Mouse (Mus musculus) heart, adult 2 months (tissue): ENCODE measurements around the gene Myrf. TPM values are rescaled to one million over a fixed set of nuclear protein-coding genes. Genes with fewer than 3 reads are reported as not detected.

ENCODE experiments used
- DNase-seq, 2 experiments: peaks; one replicate each; pipeline ENCODE4 v3.0.0; 2021
- H3K27ac ChIP-seq: fragments of 200-600 bp; 2 replicates; pipeline ENCODE4 v1.8.1; 2022
- H3K27me3 ChIP-seq: fragments of 200-500 bp; 2 replicates; pipeline ENCODE4 v1.6.1; 2012; ENCODE audit warnings: mild to moderate bottlenecking, low read length, inconsistent platforms, mixed read lengths; ENCODE audit not compliant: control insufficient read depth, insufficient read depth
- H3K36me3 ChIP-seq: fragments of 200-500 bp; 2 replicates; pipeline ENCODE4 v1.6.1; 2012; ENCODE audit warnings: low read length, inconsistent platforms; ENCODE audit not compliant: control insufficient read depth, insufficient read depth
- H3K4me1 ChIP-seq: fragments of 200-500 bp; 2 replicates; pipeline ENCODE4 v1.6.1; 2011; ENCODE audit warnings: low read length; ENCODE audit not compliant: control insufficient read depth, insufficient read depth
- H3K4me3 ChIP-seq: fragments of 200-600 bp; 2 replicates; pipeline ENCODE4 v1.8.1; 2022
- H3K79me2 ChIP-seq: fragments of 200-500 bp; replicated peaks from 2 replicates; pipeline ENCODE4 v1.6.1; 2012; ENCODE audit warnings: mild to moderate bottlenecking, inconsistent platforms, low read length, moderate library complexity, mixed read lengths; ENCODE audit not compliant: control insufficient read depth, insufficient read depth
- H3K9ac ChIP-seq: fragments of 200-500 bp; 2 replicates; pipeline ENCODE4 v1.6.1; 2012; ENCODE audit warnings: low read depth, mild to moderate bottlenecking, control low read depth, inconsistent platforms, low read length, mixed read lengths
- CTCF ChIP-seq: fragments of 200-600 bp; IDR thresholded peaks from 2 replicates; pipeline ENCODE4 v1.8.1; 2022; ENCODE audit warnings: antibody characterized with exemption, mild to moderate bottlenecking, moderate library complexity
- EP300 ChIP-seq: fragments of 200-500 bp; IDR thresholded peaks from 2 replicates; pipeline ENCODE4 v1.6.1; 2011; ENCODE audit warnings: low read depth, low read length, control low read depth; ENCODE audit not compliant: insufficient read depth
- POLR2A ChIP-seq: fragments of 200-500 bp; IDR thresholded peaks from 2 replicates; pipeline ENCODE4 v1.6.1; 2011; ENCODE audit warnings: mild to moderate bottlenecking, low read depth, low read length, control low read depth; ENCODE audit not compliant: insufficient read depth
- WGBS: fragments of 180-500 bp; shearing (Covaris S2); methylation state at CpG from one replicate; pipeline ENCODE4 v1.1.7; 2018; 5-methylcytosine and 5-hydroxymethylcytosine counted together
- intact Hi-C: fragments of 180-260 bp; cut with DNase I; formaldehyde crosslinking; loops from one replicate; pipeline ENCODE4 v1.15.1; 2025
- polyA plus RNA-seq: library from polyadenylated mRNA; depleted of rRNA; stranded (reverse); fragments of >200 nt; gene quantifications from 2 replicates; pipeline ENCODE4 v1.2.3, GENCODE M21; 2012
- total RNA-seq, 2 experiments: library from RNA; stranded (reverse); gene quantifications; 2 replicates each; pipeline ENCODE4 v1.2.3; 2021

Gene Myrf
- total and polyA plus RNA-seq, 3 experiments, result 3.9 to 6.5 (median 4.7) TPM

DNA sequence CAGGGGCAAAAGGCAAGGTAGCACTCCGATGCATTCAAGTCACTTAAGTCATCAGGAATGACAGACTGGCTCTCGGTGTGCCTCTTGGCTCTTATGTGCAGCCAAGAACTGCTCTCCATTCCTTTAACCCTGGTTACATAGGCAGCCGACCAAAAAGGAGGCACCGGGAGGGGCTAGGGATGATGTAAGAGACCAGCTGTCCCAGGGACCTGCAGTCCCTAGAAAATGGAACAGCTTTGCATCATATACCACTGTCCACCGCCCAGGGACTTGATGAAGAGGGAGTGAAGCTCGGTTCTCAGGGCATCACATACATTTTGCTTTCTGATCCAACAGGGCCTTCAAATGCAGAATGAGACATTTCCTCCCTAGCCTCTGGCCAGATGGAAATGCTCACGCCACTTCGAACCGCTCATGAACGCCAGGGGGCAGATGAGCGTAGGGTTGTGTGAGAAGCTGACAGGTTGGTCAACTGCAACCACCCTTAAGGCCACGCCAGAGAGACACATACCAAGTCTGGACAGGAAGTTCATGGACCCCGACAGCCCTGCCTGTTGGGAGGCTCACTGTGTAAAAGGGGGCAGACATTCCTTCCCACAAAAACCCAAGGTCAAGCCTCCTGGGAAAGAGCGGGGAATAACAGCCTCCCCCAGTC, 25.8 kb upstream of the Myrf start:
- intact Hi-C loops, result loop anchor here (1.0 kb wide), 1 partner anchor 39 kb away; no protein-coding TSS in a partner anchor
- peak; percentile 86 to 87 for DNase-seq
- Histone ChIP-seq H3K4me3 (no peak overlapping the region), H3K4me1 (peaks cover 4% of the 10 kb centered on the region), H3K79me2 (no peaks in the 10 kb centered on the region), H3K27me3 (no peaks in the 10 kb centered on the region), H3K36me3 (no peaks in the 10 kb centered on the region), H3K9ac (no peak overlapping the region), H3K27ac (peak overlapping the region; percentile 80)
- TF ChIP-seq POLR2A, result no peak
- no peak; the same call in 1 of the 2 replicates for TF ChIP-seq EP300
- TF ChIP-seq CTCF, result peak; percentile 85
- 21% methylated on average over 14 of the region's 14 CpGs for WGBS

DNA sequence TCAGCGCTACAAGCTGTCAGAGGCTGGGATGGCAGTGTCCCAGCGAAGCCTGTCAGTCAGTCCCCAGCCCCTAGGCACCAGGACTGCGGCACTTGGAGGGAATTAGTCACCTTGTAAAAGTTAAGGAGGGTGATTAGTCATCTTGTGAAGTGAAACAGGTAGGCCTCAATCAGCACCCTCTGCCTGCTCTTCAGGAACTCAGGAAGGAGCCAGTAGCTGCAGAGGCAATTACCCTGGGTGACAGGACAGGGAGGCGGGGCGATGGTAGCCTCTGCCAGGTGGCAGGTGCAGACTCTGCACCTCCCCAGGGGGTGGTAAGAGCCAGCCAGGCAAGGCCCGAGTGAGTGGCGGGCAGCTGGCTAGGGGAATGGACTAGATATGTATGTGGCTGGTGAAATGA, 20.8 kb upstream of the Myrf start:
- 85% methylated on average over 7 of the region's 7 CpGs for WGBS
- no peak for TF ChIP-seq POLR2A
- no peak for TF ChIP-seq EP300
- intact Hi-C loops, result no loop called here
- H3K27ac ChIP-seq, result no peak overlapping the region
- H3K36me3 ChIP-seq, result no peaks in the 10 kb centered on the region
- H3K4me1 ChIP-seq, result peaks cover 3% of the 10 kb centered on the region; the same call in 1 of the 2 replicates
- no peaks in the 10 kb centered on the region for H3K79me2 ChIP-seq
- no peaks in the 10 kb centered on the region for H3K27me3 ChIP-seq
- no peak overlapping the region for H3K9ac ChIP-seq
- H3K4me3 ChIP-seq, result no peak overlapping the region
- DNase-seq, result no peak

- WGBS, result 20% methylated on average over 6 of the region's 6 CpGs
- H3K27me3 ChIP-seq, result no peaks in the 10 kb centered on the region
- TF ChIP-seq EP300 (peak; percentile 81), CTCF (peak; percentile 96), POLR2A (no peak)
- no peaks in the 10 kb centered on the region for H3K36me3 ChIP-seq
- no peak overlapping the region for H3K4me3 ChIP-seq
- no peak overlapping the region for H3K27ac ChIP-seq
- H3K79me2 ChIP-seq, result no peaks in the 10 kb centered on the region
- intact Hi-C loops, result loop anchor here (2.0 to 5.0 kb wide), 4 partner anchors 46 to 244 kb away; partner anchors contain the start of gene Dagla
- DNase-seq, result peak; percentile 73 to 84
- peaks cover 3% of the 10 kb centered on the region; the same call in 1 of the 2 replicates for H3K4me1 ChIP-seq
- no peak overlapping the region for H3K9ac ChIP-seq
Observed at GRCm38 (mm10) chr19:10258279-10259011, 17.9 kb upstream of the Myrf start.

GRCm38 (mm10) chr19:10248128-10248527, 7.6 kb upstream of the Myrf start:
- Histone ChIP-seq H3K79me2 (no peaks in the 10 kb centered on the region), H3K27ac (no peak overlapping the region), H3K9ac (no peak overlapping the region), H3K4me1 (no peaks in the 10 kb centered on the region), H3K36me3 (no peaks in the 10 kb centered on the region), H3K27me3 (no peaks in the 10 kb centered on the region), H3K4me3 (no peak overlapping the region)
- TF ChIP-seq CTCF (no peak), EP300 (no peak), POLR2A (no peak)
- no peak for DNase-seq
- WGBS, result 59% methylated on average over 20 of the region's 20 CpGs
- intact Hi-C loops, result no loop called here

- WGBS, result 26% methylated on average over 6 of the region's 6 CpGs
- intact Hi-C loops, result no loop called here
- H3K27me3 ChIP-seq, result no peaks in the 10 kb centered on the region
Observed at GRCm38 (mm10) chr19:10247165-10247564, 6.6 kb upstream of the Myrf start.

GRCm38 (mm10) chr19:10244183-10244582, 3.6 kb upstream of the Myrf start:
- H3K36me3 ChIP-seq, result no peaks in the 10 kb centered on the region
- DNase-seq, result peak in 1 of 2 experiments; percentile 57
- 20% methylated on average over 3 of the region's 3 CpGs for WGBS
- no peaks in the 10 kb centered on the region for H3K79me2 ChIP-seq
- no peaks in the 10 kb centered on the region for H3K4me1 ChIP-seq
- TF ChIP-seq CTCF (peak; percentile 66), POLR2A (no peak)
- no peak overlapping the region for H3K27ac ChIP-seq
- H3K27me3 ChIP-seq, result no peaks in the 10 kb centered on the region
- intact Hi-C loops, result no loop called here
- no peak overlapping the region for H3K9ac ChIP-seq
- no peak overlapping the region for H3K4me3 ChIP-seq

More at GRCm38 (mm10) chr19:10247165-10247564, 6.6 kb upstream of the Myrf start:
- no peaks in the 10 kb centered on the region for H3K36me3 ChIP-seq
- DNase-seq, result no peak
- H3K27ac ChIP-seq, result no peak overlapping the region
- H3K9ac ChIP-seq, result no peak overlapping the region
- H3K4me1 ChIP-seq, result no peaks in the 10 kb centered on the region
- no peaks in the 10 kb centered on the region for H3K79me2 ChIP-seq
- H3K4me3 ChIP-seq, result no peak overlapping the region
- TF ChIP-seq EP300 (no peak), CTCF (no peak)
